Mouse (Mus musculus) neural tube, embryonic 14.5 days (tissue): ENCODE results near the gene Pkm. TPM values are rescaled to one million over a fixed set of nuclear protein-coding genes. Genes with fewer than 3 reads are reported as not detected.
A peak's percentile ranks its signal among the peaks of the same experiment; 100 is the strongest.

ENCODE experiments used
- ATAC-seq: fragments of 200-750 bp; cut with Nextera tagmentation; 2 replicates; pipeline ENCODE4 v1.8.0; 2017; ENCODE audit warnings: low read depth, mild to moderate bottlenecking, moderate TSS enrichment, moderate library complexity
- H3K27ac ChIP-seq: fragments of 300-500 bp; sonication (generic); 2 replicates; pipeline ENCODE4 v1.5.1; 2014; ENCODE audit warnings: low read depth, mild to moderate bottlenecking, control low read depth, low read length, moderate library complexity, mixed read lengths
- H3K27me3 ChIP-seq: fragments of 300-500 bp; sonication (generic); 2 replicates; pipeline ENCODE4 v1.6.1; 2014; ENCODE audit warnings: low read length; ENCODE audit not compliant: control insufficient read depth, insufficient read depth
- H3K36me3 ChIP-seq: fragments of 300-500 bp; sonication (generic); 2 replicates; pipeline ENCODE4 v1.6.1; 2014; ENCODE audit warnings: low read length, mixed read lengths; ENCODE audit not compliant: control insufficient read depth, insufficient read depth
- H3K4me1 ChIP-seq: fragments of 300-500 bp; sonication (generic); 2 replicates; pipeline ENCODE4 v1.6.1; 2014; ENCODE audit warnings: low read length; ENCODE audit not compliant: control insufficient read depth, insufficient read depth
- H3K4me2 ChIP-seq: fragments of 300-500 bp; sonication (generic); 2 replicates; pipeline ENCODE4 v1.6.1; 2014; ENCODE audit warnings: mild to moderate bottlenecking, low read depth, low read length, control low read depth
- H3K4me3 ChIP-seq: fragments of 300-500 bp; sonication (generic); 2 replicates; pipeline ENCODE4 v1.5.1; 2014; ENCODE audit warnings: low read depth, low read length, control low read depth, mixed read lengths
- H3K9ac ChIP-seq: fragments of 300-500 bp; sonication (generic); replicated peaks from 2 replicates; pipeline ENCODE4 v1.6.1; 2014; ENCODE audit warnings: low read depth, mild to moderate bottlenecking, control low read depth, low read length, mixed read lengths
- H3K9me3 ChIP-seq: fragments of 300-500 bp; sonication (generic); 2 replicates; pipeline ENCODE4 v1.6.1; 2016; ENCODE audit warnings: low read length; ENCODE audit not compliant: control insufficient read depth
- WGBS: fragments of 180-500 bp; shearing (Covaris S2); extraction: QIAGEN DNeasy Blood & Tissue Kit; methylation state at CpG from one replicate; pipeline ENCODE4 v1.1.7; 2014; 5-methylcytosine and 5-hydroxymethylcytosine counted together
- polyA plus RNA-seq: library from polyadenylated mRNA; unstranded; fragments of >200 nt; fragmentation: Nextera tagmentation; extraction: Ambion mirVana; gene quantifications from 2 replicates; pipeline ENCODE4 v1.2.1, GENCODE M21; 2014

Gene Pkm
- polyA plus RNA-seq, 1 experiment from 2014 or later, result 834 TPM

DNA sequence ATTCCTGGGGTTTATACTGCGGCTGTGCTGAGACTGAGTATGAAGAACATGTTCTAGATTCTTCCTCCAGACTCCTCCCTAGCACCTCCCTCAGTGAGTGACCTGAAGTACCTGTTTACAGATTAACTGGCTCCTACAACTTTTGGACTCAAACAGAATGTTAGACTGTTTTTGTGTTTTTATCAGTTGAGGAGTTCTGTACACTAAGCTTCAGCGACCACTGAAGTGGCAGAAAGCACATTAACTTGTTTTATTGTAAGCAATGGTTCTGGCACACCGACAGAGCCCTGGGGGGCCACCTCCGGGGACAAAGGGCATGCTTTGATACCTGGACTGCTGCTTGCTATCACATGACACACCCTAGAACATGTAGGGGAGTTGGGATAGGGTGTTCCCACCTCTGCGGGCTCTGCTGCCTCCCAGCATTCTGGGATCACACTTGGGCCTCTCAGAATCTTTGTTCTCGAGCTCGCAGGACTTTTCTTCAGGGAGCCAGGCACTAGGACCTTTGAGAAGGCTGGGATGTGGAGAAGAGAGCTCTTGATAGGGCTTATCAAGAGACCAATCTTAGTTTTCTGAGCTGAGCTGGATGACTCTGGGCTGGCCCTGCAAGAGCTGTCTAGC, 60.2 kb downstream of the Pkm start:
- Histone ChIP-seq H3K36me3 (no peaks in the 10 kb centered on the region), H3K4me1 (no peaks in the 10 kb centered on the region), H3K9me3 (no peaks in the 10 kb centered on the region), H3K27ac (no peak overlapping the region), H3K27me3 (no peaks in the 10 kb centered on the region), H3K4me2 (no peak overlapping the region), H3K4me3 (no peak overlapping the region), H3K9ac (no peak overlapping the region)
- WGBS, result 82% methylated on average over 7 of the region's 7 CpGs
- ATAC-seq, result no peak

DNA sequence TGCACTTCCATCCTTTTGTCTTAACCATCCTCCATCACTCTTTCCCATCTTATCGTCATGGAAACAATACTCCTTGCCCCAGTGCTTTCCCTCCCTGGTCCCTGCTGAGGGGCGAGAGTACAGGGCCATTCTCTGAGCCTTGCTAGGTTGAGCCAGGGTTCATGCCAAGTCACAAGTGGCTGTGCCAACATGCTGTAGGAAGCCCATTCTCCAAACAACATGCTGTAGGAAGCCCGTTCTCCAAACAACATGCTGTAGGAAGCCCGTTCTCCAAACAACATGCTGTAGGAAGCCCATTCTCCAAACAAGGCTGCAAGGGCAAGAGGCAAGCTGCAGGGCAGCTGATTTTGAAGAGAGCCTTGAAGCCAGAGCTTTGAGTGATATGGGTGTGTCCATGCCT, 62.1 kb downstream of the Pkm start:
- no peak overlapping the region for H3K9ac ChIP-seq
- no peak overlapping the region for H3K4me3 ChIP-seq
- ATAC-seq, result no peak
- H3K9me3 ChIP-seq, result no peaks in the 10 kb centered on the region
- no peaks in the 10 kb centered on the region for H3K36me3 ChIP-seq
- H3K4me1 ChIP-seq, result peaks cover 1% of the 10 kb centered on the region
- no peak overlapping the region for H3K27ac ChIP-seq
- WGBS, result 90% methylated on average over 4 of the region's 4 CpGs
- no peak overlapping the region for H3K4me2 ChIP-seq
- H3K27me3 ChIP-seq, result no peaks in the 10 kb centered on the region

DNA sequence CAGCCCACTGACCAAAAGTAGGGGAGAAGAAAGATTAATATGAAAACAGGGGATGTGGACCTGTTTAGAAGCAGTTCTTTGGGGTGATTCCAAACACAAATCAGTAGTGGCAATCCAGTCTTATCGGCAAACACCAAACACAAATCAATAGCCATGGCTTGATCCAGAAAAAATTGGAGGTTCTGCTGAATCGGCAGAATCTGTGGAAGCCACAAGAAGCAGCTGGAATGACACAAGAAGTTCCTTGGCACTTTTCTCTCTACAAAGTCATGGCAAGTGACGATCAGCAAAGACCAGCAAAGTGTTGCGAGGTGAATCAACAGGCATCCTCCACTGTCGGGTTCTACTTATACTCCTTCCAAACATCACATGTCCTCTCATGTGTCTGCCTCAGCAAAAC, 65.0 kb downstream of the Pkm start:
- no peak for ATAC-seq
- Histone ChIP-seq H3K4me2 (no peak overlapping the region), H3K4me1 (peaks cover 10% of the 10 kb centered on the region), H3K9me3 (no peaks in the 10 kb centered on the region), H3K27ac (no peak overlapping the region), H3K27me3 (no peaks in the 10 kb centered on the region), H3K4me3 (no peak overlapping the region), H3K36me3 (no peaks in the 10 kb centered on the region), H3K9ac (no peak overlapping the region)
- WGBS, result 89% methylated on average over 5 of the region's 5 CpGs

DNA sequence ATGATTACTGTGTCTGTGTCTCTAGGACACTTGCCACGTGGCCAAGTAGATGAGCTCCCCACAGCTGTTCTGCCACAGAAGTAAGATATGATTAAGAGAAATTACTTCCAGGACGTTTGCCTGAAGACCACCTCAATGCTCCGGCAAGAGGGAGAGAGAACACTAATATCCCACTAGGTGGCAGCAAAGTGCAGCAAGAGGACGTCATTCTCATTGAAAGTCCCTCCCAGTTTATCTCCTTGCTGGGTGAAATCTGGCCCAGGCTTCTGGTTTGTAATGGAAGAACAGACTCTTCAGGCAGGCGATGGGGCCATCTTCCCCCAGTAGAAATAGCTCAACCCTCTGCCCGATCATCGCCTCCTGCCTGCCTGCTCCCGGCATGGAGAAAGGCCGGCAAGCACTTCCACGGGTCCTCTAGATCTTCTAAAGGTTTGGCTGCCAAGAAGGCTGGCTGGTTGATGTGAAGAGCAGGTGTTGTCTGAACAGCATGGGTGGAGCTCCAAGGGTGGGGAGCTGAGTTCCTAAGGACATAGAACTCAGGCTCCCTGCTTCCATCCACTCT, 67.0 kb downstream of the Pkm start:
- WGBS, result 22% methylated on average over 10 of the region's 10 CpGs
- Histone ChIP-seq H3K27me3 (no peaks in the 10 kb centered on the region), H3K36me3 (no peaks in the 10 kb centered on the region), H3K4me2 (peak overlapping the region; percentile 34; the same call in 1 of the 2 replicates), H3K4me3 (no peak overlapping the region), H3K4me1 (peaks cover 10% of the 10 kb centered on the region), H3K9ac (peak overlapping the region; percentile 50; the same call in 1 of the 2 replicates), H3K27ac (no peak overlapping the region), H3K9me3 (no peaks in the 10 kb centered on the region)
- ATAC-seq, result peak; percentile 65; the same call in 1 of the 2 replicates

DNA sequence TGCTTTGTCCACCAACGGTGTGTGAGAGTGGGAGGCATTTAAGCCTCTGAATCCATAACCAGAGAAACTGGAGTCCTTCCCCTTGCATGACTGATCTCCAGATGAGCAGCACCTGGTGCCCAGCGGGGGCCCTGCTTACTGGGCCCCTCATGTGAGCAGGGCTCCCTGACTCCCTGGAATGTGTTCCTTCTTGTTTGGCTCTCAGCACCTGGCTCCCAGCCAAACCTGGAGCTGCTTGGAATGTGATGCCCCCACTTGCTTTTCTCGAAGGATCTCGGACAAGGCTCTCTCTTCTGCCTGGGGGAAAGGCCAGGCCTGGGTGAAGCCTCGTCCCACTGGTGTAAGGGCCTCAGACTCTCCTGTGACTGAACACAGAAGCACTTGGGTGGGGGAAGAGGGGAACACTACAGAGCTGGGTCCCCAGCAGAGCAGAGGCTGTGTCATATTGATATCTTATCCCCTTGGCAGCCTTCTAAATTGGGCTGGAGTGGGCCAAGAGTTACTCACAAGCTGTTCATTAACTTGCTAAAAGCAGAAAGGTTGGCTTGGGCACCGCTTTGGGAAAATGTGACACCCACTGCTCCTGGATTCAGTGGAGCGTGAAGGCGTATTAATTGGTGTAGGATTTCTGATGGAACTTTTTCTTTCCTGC, 67.7 kb downstream of the Pkm start:
- no peak overlapping the region for H3K27ac ChIP-seq
- no peak for ATAC-seq
- no peak overlapping the region for H3K9ac ChIP-seq
- no peak overlapping the region for H3K4me2 ChIP-seq
- H3K4me1 ChIP-seq, result peaks cover 10% of the 10 kb centered on the region
- no peak overlapping the region for H3K4me3 ChIP-seq
- no peaks in the 10 kb centered on the region for H3K27me3 ChIP-seq
- H3K36me3 ChIP-seq, result no peaks in the 10 kb centered on the region
- no peaks in the 10 kb centered on the region for H3K9me3 ChIP-seq
- WGBS, result 62% methylated on average over 8 of the region's 8 CpGs

GRCm38 (mm10) chr9:59725515-59725914, 69.3 kb downstream of the Pkm start:
- Histone ChIP-seq H3K4me3 (no peak overlapping the region), H3K27ac (no peak overlapping the region), H3K4me1 (peaks cover 10% of the 10 kb centered on the region), H3K9ac (no peak overlapping the region), H3K9me3 (no peaks in the 10 kb centered on the region), H3K4me2 (no peak overlapping the region), H3K36me3 (no peaks in the 10 kb centered on the region), H3K27me3 (no peaks in the 10 kb centered on the region)
- 77% methylated on average over 10 of the region's 10 CpGs for WGBS
- ATAC-seq, result no peak

DNA sequence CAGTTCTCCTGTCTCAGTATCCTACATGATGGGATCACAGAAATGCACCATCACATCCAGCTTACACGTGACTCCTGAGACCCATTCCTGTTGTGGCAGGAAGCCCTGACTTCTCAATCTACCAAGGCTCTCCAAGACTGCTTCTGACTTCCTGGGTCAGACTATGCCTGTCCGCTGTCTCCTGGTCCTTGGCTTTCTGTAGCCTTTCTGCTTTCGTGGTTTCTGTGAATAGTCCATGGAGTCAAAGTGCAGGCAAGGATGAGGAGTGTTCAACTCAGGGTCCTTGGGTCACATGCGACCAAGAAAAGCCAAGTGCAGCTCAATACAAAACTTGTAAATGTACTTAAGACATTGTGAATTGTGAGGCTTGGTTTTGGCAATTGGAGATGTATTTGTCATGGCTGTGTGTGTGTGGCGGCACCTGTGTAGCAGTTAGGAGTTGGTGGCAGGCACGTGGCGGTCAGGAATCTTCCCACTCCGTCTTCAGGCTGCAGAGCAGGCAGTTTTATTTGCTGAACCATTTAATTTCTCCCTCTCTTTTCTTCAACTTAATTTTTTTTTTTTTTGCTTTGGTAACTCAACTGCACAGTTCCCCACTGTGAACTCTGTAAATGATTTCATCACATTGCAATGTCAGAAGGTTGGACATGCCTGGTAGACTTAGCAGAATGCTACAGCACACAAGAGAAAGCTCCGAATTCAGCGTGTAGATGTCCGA, 71.6 kb downstream of the Pkm start:
- no peak overlapping the region for H3K4me2 ChIP-seq
- H3K27me3 ChIP-seq, result no peaks in the 10 kb centered on the region
- no peak overlapping the region for H3K4me3 ChIP-seq
- no peaks in the 10 kb centered on the region for H3K36me3 ChIP-seq
- no peak for ATAC-seq
- H3K4me1 ChIP-seq, result peaks cover 10% of the 10 kb centered on the region
- WGBS, result 89% methylated on average over 11 of the region's 11 CpGs
- no peak overlapping the region for H3K27ac ChIP-seq
- no peaks in the 10 kb centered on the region for H3K9me3 ChIP-seq
- no peak overlapping the region for H3K9ac ChIP-seq
